Mouse (Mus musculus) kidney, adult 11 months (tissue): ENCODE measurements around the gene Gm20388.

ENCODE experiments used
- DNase-seq: peaks from one replicate; pipeline ENCODE4 v3.0.0; 2022

Gm20388 gene

GRCm38 (mm10) chr8:120745226-120745625 is 834.6 kb downstream of the Gm20388 start:
- no peak for DNase-seq

- no peak for DNase-seq
Measured at GRCm38 (mm10) chr8:120746007-120746701, 835.5 kb downstream of the Gm20388 start.

DNA sequence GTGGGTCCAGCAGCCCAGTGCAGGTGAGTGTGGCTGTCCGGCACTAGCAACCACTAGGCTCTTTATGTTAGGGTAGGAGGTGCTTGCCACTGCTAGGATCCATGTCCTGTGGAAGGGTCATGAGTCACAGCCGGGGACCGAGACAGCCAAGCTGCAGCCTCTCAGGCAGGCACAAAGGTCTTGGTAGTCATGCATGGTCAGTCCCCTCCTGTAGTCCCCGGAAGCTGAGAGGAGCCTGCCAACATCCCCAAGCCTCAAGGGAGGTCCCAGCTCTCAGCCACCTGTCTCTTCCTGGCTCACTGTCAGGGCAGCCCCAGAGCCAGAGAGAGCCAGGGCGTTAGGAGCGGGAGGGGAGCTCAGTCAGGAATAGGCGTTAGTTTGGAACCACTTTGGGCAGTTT is 836.6 kb downstream of the Gm20388 start:
- DNase-seq: peak; percentile 35

DNA sequence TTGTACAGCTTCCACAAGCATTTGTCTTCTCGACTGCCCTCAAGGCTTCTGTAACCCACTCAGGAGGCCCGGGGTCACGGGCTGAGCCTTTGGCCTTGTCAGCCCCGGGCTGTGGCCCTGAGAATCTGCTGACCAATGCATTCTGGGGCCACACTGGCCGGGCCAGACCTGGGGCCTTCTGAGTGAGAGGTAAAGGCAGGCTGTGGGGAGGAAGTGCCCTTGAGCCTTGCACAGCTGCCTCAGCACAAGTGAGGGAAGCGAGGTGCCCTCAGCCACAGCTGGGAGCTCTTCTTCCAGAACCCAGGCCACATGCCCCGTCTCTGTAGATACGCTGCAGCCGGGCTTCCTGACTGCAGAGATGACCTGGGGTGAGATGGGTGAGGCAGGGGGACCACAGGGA is 840.0 kb downstream of the Gm20388 start:
- peak; percentile 85 for DNase-seq

DNA sequence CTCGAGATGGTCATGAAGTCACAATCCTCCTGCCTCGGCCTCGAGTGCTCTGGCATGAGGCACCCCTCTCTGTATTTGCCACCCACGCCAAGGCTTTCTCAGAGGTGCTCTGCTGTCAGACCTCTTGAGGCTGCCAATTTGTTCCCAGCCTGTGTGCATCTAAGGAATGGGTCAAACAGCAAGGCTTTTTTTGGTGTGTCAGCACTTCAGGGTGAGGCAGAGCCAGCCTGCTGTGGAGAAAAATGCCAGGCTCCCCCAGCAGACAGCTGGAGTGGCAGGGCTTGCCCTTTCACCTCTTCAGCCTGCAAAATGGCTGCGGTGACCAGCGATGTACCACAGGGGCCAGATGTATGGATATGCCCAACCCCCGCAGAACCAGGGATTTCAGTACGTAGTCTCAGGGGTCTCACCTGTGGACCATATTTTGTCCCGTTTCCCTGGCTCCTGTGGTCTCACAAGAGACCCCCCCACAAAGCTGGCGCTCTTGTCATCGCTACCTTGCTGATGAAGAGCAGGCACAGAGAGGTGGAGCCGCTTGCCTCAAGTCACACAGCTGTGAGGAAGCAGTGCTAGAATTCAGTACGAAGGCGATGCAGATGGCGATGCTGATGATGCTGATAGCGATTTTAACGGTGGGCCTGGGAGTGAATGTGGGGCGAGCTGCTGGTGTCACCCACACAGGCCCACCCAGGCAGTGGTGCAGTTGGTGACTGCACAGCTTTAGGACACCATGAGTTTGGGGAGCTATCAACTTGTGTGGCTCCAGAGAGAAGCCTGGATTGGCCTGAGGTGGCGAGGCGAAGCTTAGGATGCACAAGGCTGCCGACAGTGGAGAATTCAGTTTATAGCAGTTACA is 840.8 kb downstream of the Gm20388 start:
- DNase-seq: peak; percentile 65

GRCm38 (mm10) chr8:120752082-120752452 is 841.4 kb downstream of the Gm20388 start:
- DNase-seq: peak; percentile 68

DNA sequence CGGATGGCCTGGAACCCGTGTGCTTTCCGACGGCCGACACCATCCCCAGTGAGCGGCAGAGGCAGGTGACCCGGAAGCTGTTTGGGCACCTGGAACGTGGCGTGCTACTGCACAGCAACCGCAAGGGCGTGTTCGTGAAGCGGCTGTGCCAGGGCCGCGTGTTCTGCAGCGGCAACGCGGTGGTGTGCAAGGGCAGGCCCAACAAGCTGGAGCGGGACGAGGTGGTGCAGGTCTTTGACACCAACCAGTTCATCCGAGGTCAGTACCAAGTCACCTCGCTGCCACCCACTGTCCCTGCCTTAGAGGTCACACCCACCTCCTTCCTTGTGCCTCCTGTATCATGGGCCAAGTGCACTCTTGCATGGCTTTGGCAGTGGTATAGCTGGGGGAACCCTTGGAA is 842.8 kb downstream of the Gm20388 start:
- DNase-seq: peak; percentile 51

DNA sequence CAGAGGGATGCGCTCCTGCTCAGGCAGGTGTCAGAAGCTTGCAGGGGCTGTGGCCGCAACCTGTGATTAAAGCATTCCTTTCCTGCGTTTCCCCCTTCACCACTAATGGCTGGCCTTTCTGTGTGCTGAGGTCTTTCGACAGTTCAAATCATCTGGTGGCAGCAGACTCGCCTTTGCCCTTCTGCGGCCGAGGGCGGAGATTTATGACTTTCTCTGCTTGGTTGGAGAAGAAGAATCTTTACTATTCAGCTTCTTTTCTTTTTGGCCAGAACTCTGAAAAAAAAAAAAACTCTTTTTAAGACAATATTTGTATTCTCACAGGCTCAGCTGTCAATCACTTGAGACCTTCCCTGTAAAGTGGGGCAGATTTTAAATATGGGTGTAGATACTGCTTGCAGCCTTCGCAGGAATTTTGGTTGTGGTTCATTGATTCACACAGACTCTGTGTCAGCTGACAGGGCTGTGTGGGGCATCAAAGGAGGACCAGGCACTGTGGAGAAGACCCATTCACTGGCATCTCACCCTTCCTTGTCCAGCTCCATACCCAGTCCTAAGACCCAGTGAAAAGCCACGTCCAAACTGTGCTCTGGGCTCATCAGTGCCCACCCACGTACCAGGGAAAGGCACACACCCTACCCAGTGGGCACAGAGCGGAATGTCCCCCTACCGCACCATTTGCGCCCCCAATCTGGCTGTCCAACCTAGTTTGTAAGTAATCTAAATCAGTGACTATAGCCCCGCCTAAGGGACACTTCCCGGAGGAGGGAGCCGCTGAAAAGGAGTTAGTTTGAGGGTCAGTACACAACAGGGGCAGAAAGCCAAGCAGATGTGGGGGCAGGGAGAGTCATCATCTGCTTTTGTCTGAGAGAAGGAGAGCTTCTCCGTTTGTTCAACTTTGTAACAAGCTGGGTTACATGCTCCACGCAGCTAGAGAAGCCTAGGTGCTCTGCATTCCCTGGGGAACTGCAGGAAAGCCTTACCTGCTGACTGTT is 845.0 kb downstream of the Gm20388 start:
- DNase-seq: peak; percentile 73

- no peak for DNase-seq
Measured at GRCm38 (mm10) chr8:120758005-120758404, 847.4 kb downstream of the Gm20388 start.

GRCm38 (mm10) chr8:120759847-120760246 is 849.2 kb downstream of the Gm20388 start:
- DNase-seq: no peak

GRCm38 (mm10) chr8:120760341-120761215 is 849.9 kb downstream of the Gm20388 start:
- DNase-seq: no peak

DNA sequence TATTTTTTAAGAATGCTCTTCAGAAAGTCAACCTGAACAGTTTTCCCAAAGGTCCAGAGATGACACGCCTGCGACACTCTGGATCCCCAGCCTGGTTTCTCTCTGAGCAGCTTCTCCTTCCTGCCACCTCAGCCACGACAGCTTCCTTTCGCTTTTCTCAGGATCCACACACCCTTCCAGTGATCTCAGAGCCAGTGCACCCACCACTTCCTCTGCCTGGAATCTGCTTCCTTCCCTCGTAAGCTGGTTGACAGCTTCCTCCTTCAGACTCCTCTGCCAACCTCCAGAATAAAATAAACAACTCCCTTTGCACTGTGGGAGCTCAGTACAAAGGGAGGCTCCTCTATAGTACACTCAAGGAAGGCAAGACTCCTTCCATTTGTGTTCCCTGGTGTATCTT is 852.6 kb downstream of the Gm20388 start:
- DNase-seq: no peak

GRCm38 (mm10) chr8:120764638-120765037 is 854.0 kb downstream of the Gm20388 start:
- no peak for DNase-seq

DNA sequence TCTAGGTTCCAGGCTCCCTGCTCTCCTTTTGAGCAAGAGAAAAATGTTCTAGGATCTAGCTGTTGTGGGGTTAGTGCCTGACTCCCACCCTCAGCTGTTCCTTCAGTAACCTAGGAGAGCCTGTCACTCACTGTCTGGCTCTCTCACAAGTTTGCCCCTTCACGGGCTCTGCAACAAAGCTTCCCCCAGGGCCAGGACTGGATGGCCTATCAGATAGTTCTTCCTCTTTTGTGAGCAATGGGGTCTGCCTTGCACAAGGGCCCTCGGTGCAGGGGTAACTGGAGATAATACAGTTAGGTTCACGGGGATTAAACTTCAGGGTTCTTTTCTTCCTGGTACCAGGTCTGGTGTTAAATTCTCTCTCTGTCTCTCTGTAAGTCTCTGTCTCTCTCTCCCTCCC is 856.0 kb downstream of the Gm20388 start:
- DNase-seq: no peak

DNA sequence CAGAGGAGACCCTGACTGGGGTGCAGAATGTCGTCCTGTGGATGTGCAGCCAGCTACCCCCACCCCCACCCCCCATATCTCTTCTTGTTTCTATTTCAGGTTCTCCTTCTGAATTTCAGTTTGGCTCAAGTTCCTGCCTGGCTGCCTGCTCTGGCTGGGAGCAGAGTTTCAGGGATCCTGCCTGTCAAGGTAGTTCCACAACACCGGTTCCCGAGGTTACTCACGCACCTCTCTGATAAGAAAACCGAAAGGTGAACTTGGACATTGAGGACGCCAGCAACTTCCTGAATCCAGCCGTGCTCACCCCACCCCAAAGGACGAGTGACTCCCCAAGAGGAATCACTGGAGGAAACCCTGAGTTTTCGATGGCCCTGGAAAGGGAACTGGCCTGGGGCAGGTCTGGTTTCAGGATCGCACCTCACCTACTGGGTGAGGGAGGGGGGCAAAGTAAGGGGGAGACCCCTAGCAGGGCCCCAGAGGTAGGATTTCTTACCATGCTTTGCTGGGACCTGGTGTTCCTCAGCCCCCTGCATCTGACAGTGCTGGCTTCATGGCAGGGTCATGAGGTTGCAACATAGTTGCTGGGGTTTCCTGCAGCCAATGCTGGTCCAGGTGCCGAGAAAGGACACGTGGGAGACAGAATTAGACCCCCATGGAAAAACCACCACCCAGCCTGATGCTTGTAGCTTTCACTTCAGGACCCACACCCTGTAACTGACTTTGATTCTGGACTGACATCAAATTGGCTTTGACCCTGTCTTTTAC is 858.0 kb downstream of the Gm20388 start:
- no peak for DNase-seq

DNA sequence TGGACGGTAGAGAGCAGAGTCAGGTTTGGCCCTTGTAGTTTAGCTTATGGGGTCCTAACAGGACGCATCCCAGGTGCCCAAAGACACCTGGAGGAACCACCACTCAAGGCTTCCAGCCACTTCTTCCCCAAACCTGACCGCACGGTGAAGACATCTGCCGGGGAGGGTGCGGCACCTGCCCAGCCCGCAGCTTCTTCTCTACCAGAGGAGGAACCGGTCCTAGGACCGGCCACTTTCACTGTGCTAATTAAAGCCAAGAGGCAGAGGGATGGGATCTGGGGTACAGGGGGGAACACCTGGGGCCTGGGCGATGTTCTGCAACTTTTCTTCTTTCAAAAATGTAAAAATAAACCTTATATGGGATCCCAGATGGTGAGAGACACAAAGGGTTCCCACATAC is 866.5 kb downstream of the Gm20388 start:
- no peak for DNase-seq

- DNase-seq: no peak
Measured at GRCm38 (mm10) chr8:120777732-120778131, 867.1 kb downstream of the Gm20388 start.

DNA sequence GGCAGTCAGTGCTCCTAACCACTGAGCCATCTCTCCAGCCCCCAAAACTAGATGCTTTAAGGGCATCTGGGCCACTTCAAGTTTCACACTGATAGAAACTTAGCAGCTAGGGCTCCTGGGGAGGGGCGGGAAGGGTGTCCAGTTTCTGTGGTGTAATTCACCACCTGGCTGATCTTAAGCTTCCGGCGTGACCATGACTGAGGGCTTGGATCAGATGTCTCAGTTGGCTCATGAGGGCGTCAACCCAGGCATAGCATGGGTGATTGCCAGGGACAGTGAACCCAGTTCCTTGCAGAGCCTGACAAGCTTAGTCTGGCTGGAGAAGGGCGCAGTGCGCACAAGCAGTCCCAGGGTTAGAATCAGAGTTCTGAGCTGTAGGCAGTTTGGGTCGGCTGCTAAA is 868.5 kb downstream of the Gm20388 start:
- DNase-seq: no peak

GRCm38 (mm10) chr8:120783781-120784180 is 873.1 kb downstream of the Gm20388 start:
- no peak for DNase-seq

- no peak for DNase-seq
Measured at GRCm38 (mm10) chr8:120786753-120787152, 876.1 kb downstream of the Gm20388 start.

GRCm38 (mm10) chr8:120787631-120788030 is 877.0 kb downstream of the Gm20388 start:
- DNase-seq: no peak
